23 mouse cellular contexts compared by ENCODE assay signal in the genomic region with DNA sequence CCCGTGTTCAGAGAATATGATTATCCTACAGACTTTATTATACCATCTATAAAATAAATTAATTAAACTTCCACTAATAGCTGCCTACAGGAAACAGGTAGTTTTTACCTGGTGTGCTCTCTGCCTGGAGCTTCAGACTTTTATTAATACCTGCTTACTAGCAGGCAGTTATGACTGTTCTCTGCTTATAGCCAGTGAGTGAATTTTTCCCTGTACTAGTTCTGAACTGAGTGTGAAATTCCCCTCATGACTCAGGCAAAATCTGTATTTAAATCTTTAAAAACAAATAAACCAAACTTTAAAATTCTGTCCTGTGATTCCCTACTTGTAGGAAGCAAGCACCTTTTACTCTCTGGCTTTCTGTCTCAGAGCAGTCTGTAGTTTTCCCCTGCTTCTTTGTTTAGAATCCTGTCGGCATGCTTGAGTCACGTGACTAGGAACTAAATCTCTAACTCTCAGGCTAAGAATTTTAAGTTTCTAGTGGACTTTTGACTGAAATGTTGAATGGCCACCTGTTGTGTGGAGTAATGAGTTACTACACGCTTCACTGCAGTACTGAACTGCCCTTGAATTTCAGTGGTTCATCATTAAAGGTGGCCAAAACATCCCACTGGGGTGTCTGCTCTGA. TPM values are rescaled to one million over a fixed set of nuclear protein-coding genes. Genes with fewer than 3 reads are reported as not detected.
"Had no signal": no experiment of that assay in that cellular context is flagged by ENCODE, and none has a peak within 500 bp of the region (broad histone marks: within the 10 kb centered on the region; RNA-seq: fewer than 3 reads in every experiment).

No protein-coding gene starts in this region.

- H3K4me1 ChIP-seq: limb, embryonic 12.5 days; liver, embryonic 13.5 days; lung, embryonic 15.5 days; megakaryocyte, embryonic 14.5 days; neural tube, embryonic 12.5 days; stomach, embryonic 15.5 days had no signal

- H3K4me3 ChIP-seq: limb, embryonic 12.5 days; liver, embryonic 13.5 days; lung, embryonic 15.5 days; megakaryocyte, embryonic 14.5 days; neural tube, embryonic 12.5 days; stomach, embryonic 15.5 days had no signal

- H3K9me3 ChIP-seq: limb, embryonic 12.5 days; liver, embryonic 13.5 days; lung, embryonic 15.5 days; megakaryocyte, embryonic 14.5 days; neural tube, embryonic 12.5 days; stomach, embryonic 15.5 days had no signal

- H3K27me3 ChIP-seq: limb, embryonic 12.5 days; liver, embryonic 13.5 days; lung, embryonic 15.5 days; megakaryocyte, embryonic 14.5 days; neural tube, embryonic 12.5 days; stomach, embryonic 15.5 days had no signal

- H3K27ac ChIP-seq: limb, embryonic 12.5 days; liver, embryonic 13.5 days; lung, embryonic 15.5 days; macrophage; neural tube, embryonic 12.5 days; stomach, embryonic 15.5 days had no signal

- H3K36me3 ChIP-seq: limb, embryonic 12.5 days; liver, embryonic 13.5 days; lung, embryonic 15.5 days; neural tube, embryonic 12.5 days; stomach, embryonic 15.5 days had no signal

- DNase-seq: kidney, adult 18-20 months; kidney, postnatal 36 days; layer of hippocampus, adult 9-11 months; layer of hippocampus, postnatal 36 days; liver; liver, embryonic 13.5 days; liver, postnatal 0 days; lung, postnatal 14 days; midbrain, embryonic 14.5 days; retina, postnatal 1 day; thymus, postnatal 36 days had no signal

- ATAC-seq: liver, postnatal 0 days had no signal

- H3K9ac ChIP-seq: limb, embryonic 12.5 days; liver, embryonic 13.5 days; liver, postnatal 0 days; lung, embryonic 15.5 days; neural tube, embryonic 12.5 days; stomach, embryonic 15.5 days had no signal

- H3K4me2 ChIP-seq: limb, embryonic 12.5 days; liver, embryonic 13.5 days; lung, embryonic 15.5 days; neural tube, embryonic 12.5 days; stomach, embryonic 15.5 days had no signal

RNA-seq across cellular contexts. Expression of a gene that starts 15.9 kb away (rescaled TPM):
- total RNA-seq: layer of hippocampus, adult 18-20 months; layer of hippocampus, postnatal 36 days; left cerebral cortex, postnatal 36 days; monocyte, adult 5-6 weeks; neutrophil, adult 5-6 weeks had no signal
- polyA plus RNA-seq: limb, embryonic 12.5 days; liver, embryonic 13.5 days; liver, postnatal 0 days; lung, embryonic 15.5 days; midbrain, embryonic 14.5 days; neural tube, embryonic 12.5 days; spleen, adult 2 months; testis, adult 2 months had no signal

RNA-seq across cellular contexts. Expression of a gene that starts 40.2 kb away (rescaled TPM):
- total RNA-seq: layer of hippocampus, adult 18-20 months; layer of hippocampus, postnatal 36 days; left cerebral cortex, postnatal 36 days had no signal
- polyA plus RNA-seq: midbrain, embryonic 14.5 days; testis, adult 2 months had no signal

RNA-seq across cellular contexts. Expression of a gene that starts 53.1 kb away (rescaled TPM):
- total RNA-seq: layer of hippocampus, adult 18-20 months; layer of hippocampus, postnatal 36 days; left cerebral cortex, postnatal 36 days; monocyte, adult 5-6 weeks had no signal
- polyA plus RNA-seq: limb, embryonic 12.5 days; midbrain, embryonic 14.5 days; neural tube, embryonic 12.5 days; testis, adult 2 months had no signal
